Mouse (Mus musculus) spleen, adult 18-20 months (tissue): ENCODE data around the gene Glce.

ENCODE experiments used
- DNase-seq, 2 experiments: peaks; one replicate each; pipeline ENCODE4 v3.0.0; 2022; ENCODE audit warnings: mixed read lengths in 2 of 2

Glce gene

GRCm38 (mm10) chr9:62121551-62122447, 656 bp downstream of the Glce start:
- peak; percentile 33 to 56 for DNase-seq

DNA sequence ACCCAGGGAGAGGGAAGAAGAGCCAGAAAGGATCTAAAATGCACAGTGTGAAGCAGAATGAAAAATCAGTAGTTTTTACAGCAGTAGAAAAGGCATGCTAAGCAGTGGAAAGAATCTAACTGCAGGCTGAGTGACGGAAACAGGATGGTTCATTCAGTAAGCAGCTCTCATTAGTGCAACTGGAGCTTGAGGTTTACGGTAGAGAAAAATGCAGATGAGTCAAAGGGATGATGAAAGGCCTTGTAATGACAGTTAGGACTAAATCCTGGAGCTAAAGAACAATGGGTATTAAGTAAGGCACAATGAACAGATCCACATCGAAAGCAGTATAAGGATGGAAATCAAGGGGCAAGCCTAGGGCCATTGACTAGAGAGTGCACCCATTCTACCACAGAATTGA, 3.7 kb downstream of the Glce start:
- no peak for DNase-seq

DNA sequence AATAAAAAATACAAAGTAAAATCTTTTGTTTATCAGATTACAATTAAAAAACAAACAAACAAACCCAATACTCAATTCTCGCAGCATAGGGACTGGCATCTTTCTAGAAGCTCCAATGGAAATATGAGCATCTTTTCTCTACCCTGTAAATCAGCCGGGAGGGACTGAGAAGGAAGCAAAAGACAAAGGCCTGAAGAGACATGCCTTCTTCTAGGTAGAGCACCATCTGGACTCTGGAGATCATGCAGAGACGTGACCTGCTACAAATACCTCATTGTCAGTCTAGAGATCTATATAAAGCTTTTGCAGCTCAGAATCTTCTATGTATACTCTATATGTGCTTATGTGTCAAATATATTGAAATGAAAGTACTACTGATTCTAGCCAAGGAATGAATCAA, 6.6 kb downstream of the Glce start:
- no peak for DNase-seq

DNA sequence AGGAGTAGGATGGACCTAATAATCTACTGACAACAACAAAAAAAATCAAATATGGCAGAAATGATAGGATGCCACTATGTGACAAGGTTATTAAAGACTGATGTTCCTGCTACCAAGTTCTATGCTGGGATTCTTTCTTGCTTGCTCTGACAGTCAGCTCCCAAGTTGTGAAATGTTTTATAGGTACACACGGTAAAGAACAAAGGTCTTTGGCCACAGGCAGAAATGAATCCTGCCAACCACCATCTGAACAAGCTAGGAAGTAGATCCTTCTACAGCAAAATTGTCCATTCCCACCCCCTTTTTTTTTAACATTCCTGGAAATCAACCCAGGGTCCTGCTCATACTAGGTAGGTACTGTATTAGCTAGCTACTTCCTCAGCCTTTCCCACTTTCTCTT, 25.9 kb downstream of the Glce start:
- no peak for DNase-seq

GRCm38 (mm10) chr9:62091604-62092003, 30.9 kb downstream of the Glce start:
- no peak for DNase-seq

GRCm38 (mm10) chr9:62085548-62085947, 36.9 kb downstream of the Glce start:
- DNase-seq: no peak

GRCm38 (mm10) chr9:62084896-62085295, 37.6 kb downstream of the Glce start:
- no peak for DNase-seq

GRCm38 (mm10) chr9:62082986-62083385, 39.5 kb downstream of the Glce start:
- DNase-seq: no peak

- no peak for DNase-seq
These were observed 40.9 kb downstream of the Glce start for GRCm38 (mm10) chr9:62081542-62081941.

DNA sequence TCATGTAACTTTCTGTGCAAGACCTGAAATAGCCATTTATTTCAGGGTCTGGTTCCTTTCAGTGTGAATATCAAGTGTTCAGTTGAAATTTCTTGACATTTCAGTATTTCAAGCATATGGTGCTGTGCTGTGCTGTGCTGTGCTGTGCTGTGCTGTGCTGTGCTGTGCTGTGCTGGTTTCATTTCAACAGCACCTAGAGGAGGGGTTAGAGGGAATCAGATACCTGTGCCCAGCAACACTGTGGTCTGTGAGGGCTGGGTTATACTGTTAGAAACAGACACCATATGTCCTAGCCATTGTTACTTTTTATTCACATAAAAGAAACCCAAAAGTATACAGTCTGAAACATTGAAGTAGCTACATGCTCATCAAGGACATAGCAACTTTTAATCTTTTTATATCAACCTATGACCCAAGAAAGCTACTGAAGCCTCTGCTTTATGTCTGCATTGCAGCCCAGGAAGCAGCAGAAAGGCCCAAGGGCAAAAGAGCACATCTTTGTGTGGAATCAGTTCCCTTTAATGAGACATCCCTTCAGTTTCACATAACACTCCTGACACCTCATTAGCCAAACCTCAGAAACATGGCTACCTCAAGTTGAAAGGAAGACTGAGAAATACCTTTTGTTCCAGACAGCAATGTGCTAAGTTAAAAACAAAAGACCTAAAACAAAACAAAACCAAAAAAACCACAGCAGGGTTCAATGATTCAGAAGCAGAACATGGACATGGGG, 42.3 kb downstream of the Glce start:
- no peak for DNase-seq

DNA sequence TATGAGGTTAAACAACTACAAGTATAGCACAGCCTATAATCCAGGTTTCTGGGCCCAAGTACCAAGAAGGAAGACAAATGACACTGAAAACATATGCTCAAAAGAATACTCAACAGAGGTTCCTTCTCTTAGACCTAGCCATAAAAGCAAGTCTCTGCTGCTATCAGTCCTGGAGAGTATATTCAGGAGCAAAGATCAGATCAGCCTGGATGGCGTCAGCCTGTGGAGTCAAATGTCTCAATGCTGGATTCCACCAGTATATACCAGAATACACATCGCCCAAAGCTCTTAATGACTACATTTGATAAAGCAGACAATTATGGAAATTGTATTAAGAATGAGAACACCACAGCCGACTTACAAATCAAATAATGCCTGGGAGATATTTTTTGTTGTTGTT, 60.2 kb downstream of the Glce start:
- no peak for DNase-seq

DNA sequence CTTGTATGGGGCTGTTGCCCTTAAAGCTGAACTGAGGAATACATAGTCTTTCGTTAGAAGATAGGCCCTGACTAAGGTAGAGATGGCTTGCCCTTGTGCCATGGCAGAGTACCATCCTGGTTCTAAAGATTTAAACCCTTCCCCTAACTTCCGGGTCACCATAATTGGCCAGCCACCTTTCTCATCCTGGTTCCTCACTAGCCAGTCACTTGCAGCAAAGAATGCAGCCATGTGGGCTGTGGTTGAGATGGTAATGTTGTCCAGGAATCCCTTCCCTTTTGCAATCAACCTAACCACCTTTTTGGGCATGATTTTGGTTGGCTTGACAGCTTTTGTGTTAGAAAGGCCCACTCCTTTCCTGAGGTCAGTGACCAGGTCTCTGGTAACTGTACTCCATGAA, 62.0 kb downstream of the Glce start:
- no peak for DNase-seq

- DNase-seq: no peak
These were observed 62.5 kb downstream of the Glce start for GRCm38 (mm10) chr9:62059941-62060340.

DNA sequence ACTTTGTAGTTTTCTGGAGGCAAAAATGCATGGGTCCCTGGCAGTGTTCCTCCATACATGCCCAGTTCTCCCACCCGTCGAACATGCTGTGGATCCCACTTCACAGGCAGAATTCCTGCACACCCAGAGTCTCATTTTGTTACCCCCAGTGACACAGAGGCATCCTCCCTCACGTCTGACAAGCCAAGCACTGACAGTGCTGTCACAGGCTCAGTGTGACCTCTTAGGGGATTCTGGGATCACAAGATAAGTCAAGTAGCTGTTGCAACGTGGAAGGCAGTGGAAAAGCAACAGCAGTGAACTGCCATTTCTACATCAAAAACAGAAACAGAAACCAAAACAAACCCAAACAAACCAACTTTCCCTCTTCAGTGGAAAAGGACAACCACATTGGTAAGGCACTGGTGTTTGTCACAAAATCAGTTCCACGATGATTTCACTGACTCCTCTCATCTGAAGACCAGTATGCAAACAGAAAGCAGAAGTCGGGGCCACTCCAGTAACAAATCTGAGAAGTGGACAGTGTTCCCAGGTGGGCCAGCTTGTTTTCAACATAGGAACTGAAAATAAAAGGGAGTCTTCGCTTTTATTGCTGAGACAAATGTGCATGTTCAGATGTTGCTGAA, 64.5 kb downstream of the Glce start:
- no peak for DNase-seq

DNA sequence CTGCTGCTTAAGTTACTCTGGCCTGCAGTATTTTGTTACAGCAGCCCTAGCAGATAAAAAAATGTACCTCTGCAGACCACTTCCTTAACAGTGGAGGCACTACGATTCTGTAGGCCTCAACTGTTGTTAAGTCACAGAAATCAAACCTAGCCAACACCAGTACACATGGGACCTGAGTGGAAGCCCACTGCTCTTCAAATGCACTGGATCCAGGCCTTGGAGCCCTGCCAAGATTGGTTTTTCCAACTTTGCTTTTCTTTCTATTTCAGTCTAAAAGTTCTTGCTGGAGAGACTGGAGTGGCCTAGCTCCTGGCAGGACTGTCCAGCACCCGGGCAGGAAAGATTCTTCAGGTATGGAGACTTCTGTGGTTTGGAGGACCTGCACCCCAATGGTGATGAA, 66.2 kb downstream of the Glce start:
- DNase-seq: no peak

GRCm38 (mm10) chr9:62050801-62051200, 71.7 kb downstream of the Glce start:
- DNase-seq: no peak

DNA sequence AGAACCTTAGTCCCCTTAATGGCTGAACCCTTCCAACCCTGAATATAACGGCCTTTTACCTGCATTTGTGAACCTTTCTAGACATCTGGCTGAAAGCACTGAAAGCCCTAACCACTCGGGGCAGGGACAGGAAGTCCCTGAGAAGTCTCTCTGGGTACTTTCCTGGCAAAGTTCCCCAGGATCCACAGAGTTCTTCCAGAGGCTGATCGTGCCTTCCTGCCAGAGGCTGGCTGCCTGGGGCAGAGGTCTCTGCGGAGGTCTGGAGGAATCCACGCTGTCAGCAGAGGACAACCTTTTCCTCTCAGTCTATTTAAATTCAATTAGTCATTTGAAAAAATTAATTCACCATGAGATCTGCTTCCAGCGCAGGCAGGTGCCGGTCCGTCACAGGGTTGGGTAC, 73.3 kb downstream of the Glce start:
- no peak for DNase-seq

DNA sequence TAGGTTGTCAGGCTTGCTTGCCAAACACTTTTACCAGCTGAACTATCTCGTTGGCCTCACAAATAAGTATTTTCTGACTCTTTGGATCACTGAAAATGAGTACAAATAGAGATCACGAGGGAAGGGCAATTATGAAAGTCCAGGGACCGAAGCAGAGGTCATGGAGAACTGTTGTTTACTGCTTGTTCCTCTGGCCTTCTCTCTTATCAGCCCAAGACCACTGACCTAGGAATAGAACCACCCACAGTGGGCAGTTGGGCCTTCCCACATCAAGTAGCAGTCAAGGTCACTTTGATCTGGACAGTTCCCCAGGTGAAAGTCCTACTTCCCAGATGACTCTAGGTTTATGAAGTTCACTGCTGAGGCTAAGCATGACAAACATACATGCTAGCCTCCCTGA, 80.3 kb downstream of the Glce start:
- DNase-seq: no peak

DNA sequence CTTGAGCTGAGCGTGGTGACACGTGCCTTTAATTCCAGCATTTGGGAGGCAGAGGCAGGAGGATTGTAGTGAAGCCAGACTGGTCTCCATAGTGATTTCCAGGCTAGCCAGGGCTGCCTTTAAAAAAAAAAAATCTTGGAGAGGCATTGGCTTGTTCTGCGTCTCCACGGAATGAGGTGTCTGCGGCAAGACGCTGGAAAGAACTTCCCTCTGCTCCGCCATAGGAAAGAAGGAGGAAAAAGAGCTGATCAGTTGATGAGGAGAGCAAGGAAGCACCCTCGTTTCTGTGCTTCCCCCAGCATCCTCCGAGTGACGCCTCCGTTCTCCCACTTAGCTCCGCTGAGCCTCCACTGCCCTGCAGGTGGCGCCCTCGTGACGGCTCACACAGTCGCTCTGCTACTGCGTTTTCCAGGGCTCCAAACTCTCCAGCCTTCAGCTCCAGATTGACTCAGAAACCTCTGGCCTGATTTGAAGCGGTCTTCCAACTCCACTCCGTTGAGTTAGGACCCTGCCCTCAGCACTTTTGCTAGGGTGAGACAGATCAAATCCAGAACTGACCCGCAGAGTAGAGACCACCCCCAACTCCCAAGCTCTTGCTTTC, 82.3 kb downstream of the Glce start:
- peak; percentile 48 to 82 for DNase-seq

- no peak for DNase-seq
These were observed 86.6 kb downstream of the Glce start for GRCm38 (mm10) chr9:62035806-62036205.

- DNase-seq: no peak
These were observed 90.2 kb downstream of the Glce start for GRCm38 (mm10) chr9:62032206-62032605.

- no peak for DNase-seq
These were observed 94.4 kb downstream of the Glce start for GRCm38 (mm10) chr9:62028072-62028471.

GRCm38 (mm10) chr9:62026600-62026999, 95.9 kb downstream of the Glce start, which contains the start of gene Paqr5:
TSS of gene Paqr5 (minus strand) at chr9:62026856.
- DNase-seq: peak in 1 of 2 experiments; percentile 14
